Mouse (Mus musculus) MEL (cell line): ENCODE measurements at regions not wholly inside any gene's neighbourhood (a gene's known extent, or its start where the extent isn't known, plus 50 kb on each side); places are given as distances from the start of the nearest gene placed in this dataset.

Source experiments
- DNase-seq: peaks from one replicate; pipeline ENCODE4 v3.0.0; 2011; ENCODE audit warnings: low read depth, low spot score
- H3K27ac ChIP-seq: 2 replicates; pipeline ENCODE4 v1.5.1; 2012; ENCODE audit warnings: low read depth, mild to moderate bottlenecking, control low read depth, low read length, moderate library complexity; ENCODE audit not compliant: control insufficient read depth
- H3K27me3 ChIP-seq, 2 experiments: fragments of 150-350 bp in 1 of 2; sonication (generic) in 1 of 2; 2 replicates each; pipeline ENCODE4 v1.6.1; 2012; ENCODE audit warnings: low read length in 2 of 2, mild to moderate bottlenecking in 2 of 2, improper control_type of control experiment in 1 of 2, moderate library complexity in 1 of 2; ENCODE audit not compliant: insufficient read depth in 2 of 2, control insufficient read depth in 1 of 2
- H3K36me3 ChIP-seq, 2 experiments: 2 replicates each; pipeline ENCODE4 v1.6.1; 2012 to 2014; ENCODE audit warnings: low read length in 2 of 2, improper control_type of control experiment in 1 of 2, inconsistent platforms in 1 of 2, mild to moderate bottlenecking in 1 of 2; ENCODE audit not compliant: insufficient read depth in 2 of 2, control insufficient read depth in 1 of 2
- H3K4me1 ChIP-seq, 2 experiments: fragments of 150-350 bp in 1 of 2; sonication (generic) in 1 of 2; 2 replicates each; pipeline ENCODE4 v1.6.1; 2012; ENCODE audit warnings: low read length in 2 of 2, improper control_type of control experiment in 1 of 2, mild to moderate bottlenecking in 1 of 2; ENCODE audit not compliant: insufficient read depth in 2 of 2, control insufficient read depth in 1 of 2
- H3K4me3 ChIP-seq, 2 experiments: fragments of 150-350 bp in 1 of 2; sonication (generic) in 1 of 2; 2 replicates each; pipeline ENCODE4 v1.5.1; 2012; ENCODE audit warnings: low read depth in 2 of 2, low read length in 2 of 2, mild to moderate bottlenecking in 2 of 2, moderate library complexity in 2 of 2, control low read depth in 1 of 2, improper control_type of control experiment in 1 of 2; ENCODE audit not compliant: control insufficient read depth in 1 of 2, insufficient read depth in 1 of 2
- H3K79me2 ChIP-seq: 2 replicates; pipeline ENCODE4 v1.6.1; 2012; ENCODE audit warnings: mild to moderate bottlenecking, low read length, moderate library complexity; ENCODE audit not compliant: control insufficient read depth, poor library complexity, insufficient read depth
- H3K9ac ChIP-seq: 2 replicates; pipeline ENCODE4 v1.6.1; 2012; ENCODE audit warnings: low read depth, mild to moderate bottlenecking, control low read depth, low read length, moderate library complexity; ENCODE audit not compliant: control insufficient read depth, poor library complexity, severe bottlenecking
- H3K9me3 ChIP-seq: fragments of 150-350 bp; sonication (generic); replicated peaks from 2 replicates; pipeline ENCODE4 v1.6.1; 2012; ENCODE audit warnings: mild to moderate bottlenecking, low read length, improper control_type of control experiment, moderate library complexity; ENCODE audit not compliant: insufficient read depth
- BHLHE40 ChIP-seq: IDR thresholded peaks from 2 replicates; pipeline ENCODE4 v1.6.1; 2012; ENCODE audit warnings: low read depth, mild to moderate bottlenecking, inconsistent platforms, low read length, improper control_type of control experiment, borderline replicate concordance
- CHD1 ChIP-seq: IDR thresholded peaks from 2 replicates; pipeline ENCODE4 v1.6.1; 2012; ENCODE audit warnings: low read depth, mild to moderate bottlenecking, inconsistent platforms, low read length, improper control_type of control experiment
- CHD2 ChIP-seq: IDR thresholded peaks from 2 replicates; pipeline ENCODE4 v1.6.1; 2011; ENCODE audit warnings: low read length, improper control_type of control experiment
- ETS1 ChIP-seq: IDR thresholded peaks from 2 replicates; pipeline ENCODE4 v1.6.1; 2012; ENCODE audit warnings: low read depth, mild to moderate bottlenecking, inconsistent platforms, low read length, improper control_type of control experiment, moderate library complexity
- MAFK ChIP-seq: IDR thresholded peaks from 2 replicates; pipeline ENCODE4 v1.6.1; 2011; ENCODE audit warnings: low read depth, mild to moderate bottlenecking, low read length, improper control_type of control experiment, borderline replicate concordance
- MAZ ChIP-seq: IDR thresholded peaks from 2 replicates; pipeline ENCODE4 v1.6.1; 2012; ENCODE audit warnings: low read depth, mild to moderate bottlenecking, inconsistent platforms, low read length, improper control_type of control experiment
- MEF2A ChIP-seq: IDR thresholded peaks from 2 replicates; pipeline ENCODE4 v1.6.1; 2014; ENCODE audit warnings: low read depth, mild to moderate bottlenecking, inconsistent platforms, low read length, improper control_type of control experiment; ENCODE audit not compliant: poor library complexity, insufficient replicate concordance, severe bottlenecking; ENCODE audit errors: extremely low read depth
- MXI1 ChIP-seq: IDR thresholded peaks from 2 replicates; pipeline ENCODE4 v1.6.1; 2011; ENCODE audit warnings: mild to moderate bottlenecking, low read depth, low read length, improper control_type of control experiment
- MYB ChIP-seq: IDR thresholded peaks from 2 replicates; pipeline ENCODE4 v1.6.1; 2011; ENCODE audit warnings: mild to moderate bottlenecking, low read depth, low read length, improper control_type of control experiment
- NELFE ChIP-seq: IDR thresholded peaks from 2 replicates; pipeline ENCODE4 v1.6.1; 2011; ENCODE audit warnings: low read depth, low read length, improper control_type of control experiment
- POLR2AphosphoS5 ChIP-seq: IDR thresholded peaks from 2 replicates; pipeline ENCODE4 v1.6.1; 2012; ENCODE audit warnings: low read depth, borderline replicate concordance, mild to moderate bottlenecking, inconsistent platforms, low read length, moderate library complexity, mixed read lengths
- RAD21 ChIP-seq: IDR thresholded peaks from 2 replicates; pipeline ENCODE4 v1.6.1; 2011; ENCODE audit warnings: mild to moderate bottlenecking, low read depth, low read length, improper control_type of control experiment
- TBP ChIP-seq: IDR thresholded peaks from 2 replicates; pipeline ENCODE4 v1.8.0; 2011; ENCODE audit warnings: low read depth, low read length, improper control_type of control experiment
- UBTF ChIP-seq: IDR thresholded peaks from 2 replicates; pipeline ENCODE4 v1.6.1; 2012; ENCODE audit warnings: low read depth, mild to moderate bottlenecking, inconsistent platforms, low read length, improper control_type of control experiment, moderate library complexity, borderline replicate concordance; ENCODE audit not compliant: insufficient read depth
- USF2 ChIP-seq, 2 experiments: IDR thresholded peaks; 2 replicates each; pipeline ENCODE4 v1.6.1; 2011 to 2012; ENCODE audit warnings: improper control_type of control experiment in 2 of 2, low read length in 2 of 2, borderline replicate concordance in 1 of 2, inconsistent platforms in 1 of 2, low read depth in 1 of 2, mild to moderate bottlenecking in 1 of 2; ENCODE audit not compliant: insufficient read depth in 1 of 2
- ZC3H11A ChIP-seq: IDR thresholded peaks from 2 replicates; pipeline ENCODE4 v1.6.1; 2012; ENCODE audit warnings: low read depth, mild to moderate bottlenecking, inconsistent platforms, low read length, improper control_type of control experiment

- H3K9ac ChIP-seq, result no peak overlapping the region
- no peak overlapping the region for H3K4me3 ChIP-seq
- TF ChIP-seq UBTF (no peak), BHLHE40 (no peak), ZC3H11A (no peak), MAZ (no peak), USF2 (IDR thresholded peaks at IDR 0.05; ENCODE audit: borderline replicate concordance in 1 of 2, insufficient read depth in 1 of 2, low read depth in 1 of 2, low read length in 2 of 2) (no peak), MYB (no peak)
- TF ChIP-seq, all 39 proteins: peak for 0
- Histone ChIP-seq H3K27me3 (no peaks in the 10 kb centered on the region; a peak in 2 of 4 replicates), H3K36me3 (no peaks in the 10 kb centered on the region), H3K9me3 (no peaks in the 10 kb centered on the region), H3K4me1 (no peaks in the 10 kb centered on the region), H3K27ac (no peak overlapping the region), H3K79me2 (no peaks in the 10 kb centered on the region)
- no peak for DNase-seq
Measured at GRCm38 (mm10) chr16:8947846-8948245, 117.9 kb downstream of the 1810013L24Rik start.

- no peak for DNase-seq
- Histone ChIP-seq H3K4me3 (no peak overlapping the region), H3K4me1 (no peaks in the 10 kb centered on the region), H3K36me3 (no peaks in the 10 kb centered on the region)
- TF ChIP-seq CHD1 (no peak), MAZ (no peak), POLR2AphosphoS5 (no peak), MXI1 (no peak), MAFK (no peak), NELFE (no peak)
- TF ChIP-seq, all 39 proteins: peak for 0
- no peaks in the 10 kb centered on the region for H3K9me3 ChIP-seq
- no peaks in the 10 kb centered on the region for H3K79me2 ChIP-seq
- no peaks in the 10 kb centered on the region; a peak in 1 of 4 replicates for H3K27me3 ChIP-seq
- H3K27ac ChIP-seq, result no peak overlapping the region
- H3K9ac ChIP-seq, result no peak overlapping the region
Measured at GRCm38 (mm10) chr16:8951156-8951899, 121.4 kb downstream of the 1810013L24Rik start.

DNA sequence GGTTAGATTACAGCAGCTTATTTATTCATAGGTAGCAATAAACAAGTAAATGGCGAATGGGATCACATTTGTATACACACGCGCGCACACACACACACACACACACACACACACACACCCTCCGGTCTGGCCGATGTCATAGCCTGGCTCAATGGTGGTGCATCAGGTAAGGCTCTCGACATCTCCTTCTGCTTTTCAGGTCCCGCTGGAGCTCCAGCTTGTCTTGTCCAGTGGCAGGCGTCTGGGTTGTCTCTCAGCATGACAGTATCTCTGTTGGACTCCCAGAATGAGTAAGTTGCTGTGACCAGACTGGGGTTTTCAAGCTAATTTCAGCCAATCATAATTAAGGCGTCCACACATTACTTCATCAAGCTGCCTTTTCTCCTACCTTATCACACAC, 131.8 kb downstream of the 1810013L24Rik start:
- TF ChIP-seq MEF2A (no peak), CHD2 (no peak), RAD21 (no peak), MXI1 (no peak), TBP (no peak), ETS1 (no peak)
- no peaks in the 10 kb centered on the region for H3K79me2 ChIP-seq
- no peak overlapping the region for H3K4me3 ChIP-seq
- H3K27me3 ChIP-seq, result no peaks in the 10 kb centered on the region
- no peaks in the 10 kb centered on the region for H3K36me3 ChIP-seq
- no peaks in the 10 kb centered on the region for H3K9me3 ChIP-seq
- H3K9ac ChIP-seq, result no peak overlapping the region
- no peaks in the 10 kb centered on the region for H3K4me1 ChIP-seq
- H3K27ac ChIP-seq, result no peak overlapping the region
- DNase-seq, result no peak
